Mouse (Mus musculus): ENCODE data around the gene Rps16. TPM values are rescaled to one million over a fixed set of nuclear protein-coding genes. Genes with fewer than 3 reads are reported as not detected.
"Not testable (repeated sequence)": the region's sequence is repeated elsewhere in the genome, so short reads cannot be mapped to it uniquely, and the experiment has no call there.

The Rps16 gene
- polyA plus RNA-seq, 1 experiment: 6,019 TPM

DNA sequence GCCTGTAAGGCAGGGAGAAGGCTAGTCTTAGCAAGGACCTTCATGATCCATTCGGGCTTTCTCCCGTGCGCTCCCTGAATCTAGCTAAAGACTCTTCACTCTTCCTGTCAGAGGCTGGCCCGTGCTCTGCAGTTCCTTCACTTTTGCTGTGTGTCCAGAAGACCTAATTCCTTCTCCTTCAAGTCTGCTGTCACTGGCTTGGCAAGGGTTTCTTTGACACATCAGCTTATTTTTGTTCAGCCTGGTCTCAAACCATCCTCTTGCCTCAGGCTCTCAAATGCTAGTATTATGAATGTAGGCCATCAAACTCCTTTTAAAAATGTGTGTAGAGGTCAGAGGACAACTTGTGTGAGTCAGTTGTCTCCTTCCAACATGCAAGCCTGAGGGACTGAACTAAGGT lies 33.2 kb downstream of the Rps16 start:
- no peak for TF ChIP-seq MAX (IDR thresholded peaks at IDR 0.05)
- TF ChIP-seq CTCF (IDR thresholded peaks at IDR 0.05; ENCODE audit: control insufficient read depth, insufficient read depth, insufficient read length): no peak
- TF ChIP-seq USF1 (IDR thresholded peaks at IDR 0.05; ENCODE audit: low read depth): no peak
- TF ChIP-seq MYOG (IDR thresholded peaks at IDR 0.05; ENCODE audit: control insufficient read depth, extremely low read depth, insufficient read length): no peak
- no peak for TF ChIP-seq CEBPB (IDR thresholded peaks at IDR 0.05; ENCODE audit: low read depth)
- TF ChIP-seq FOSL1 (IDR thresholded peaks at IDR 0.05; ENCODE audit: insufficient read depth, low read length, poor library complexity, severe bottlenecking): no peak
- TF ChIP-seq MYOD1 (IDR thresholded peaks at IDR 0.05; ENCODE audit: control insufficient read depth, insufficient read length, low read depth): no peak
- peak overlapping the region; percentile 39 for H3ac ChIP-seq (ENCODE audit: control insufficient read depth, insufficient read length, low read depth)

DNA sequence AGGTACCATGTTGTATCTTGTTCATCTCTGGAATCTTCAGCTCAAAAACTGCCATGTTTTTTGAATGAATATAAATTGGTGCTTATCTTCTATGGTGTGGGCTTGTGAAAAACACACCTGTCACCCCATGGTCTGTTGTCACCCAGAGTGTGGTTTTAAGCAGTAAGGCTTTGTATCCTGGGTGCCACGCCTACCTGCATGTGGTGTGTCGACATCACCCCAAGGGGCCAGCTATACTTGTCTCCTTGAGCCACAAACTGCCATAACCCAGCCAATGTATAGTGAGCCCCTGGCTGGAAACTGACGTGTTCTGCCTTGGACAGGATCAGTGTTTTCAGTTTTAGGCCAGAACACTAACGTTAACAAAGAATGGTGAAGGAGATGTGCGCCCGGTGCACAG lies 33.7 kb downstream of the Rps16 start:
- Histone ChIP-seq H3K36me3 (ENCODE audit: control insufficient read depth, insufficient read depth) (peaks cover 17% of the 10 kb centered on the region), H3K27me3 (ENCODE audit: control insufficient read depth, insufficient read depth, insufficient read length) (no peaks in the 10 kb centered on the region), H3K4me3 (ENCODE audit: insufficient read depth, poor library complexity, severe bottlenecking) (no peak overlapping the region), H3ac (ENCODE audit: control insufficient read depth, insufficient read length, low read depth) (no peak overlapping the region), H3K79me3 (ENCODE audit: low read depth) (no peaks in the 10 kb centered on the region), H3K79me2 (ENCODE audit: control insufficient read depth, insufficient read depth) (no peaks in the 10 kb centered on the region)
- TF ChIP-seq CEBPB (IDR thresholded peaks at IDR 0.05; ENCODE audit: low read depth): no peak
- peak; percentile 8 for TF ChIP-seq MYOD1 (IDR thresholded peaks at IDR 0.05; ENCODE audit: control insufficient read depth, insufficient read length, low read depth)
- TF ChIP-seq CTCF (IDR thresholded peaks at IDR 0.05; ENCODE audit: control insufficient read depth, insufficient read depth, insufficient read length): no peak
- no peak for TF ChIP-seq MAX (IDR thresholded peaks at IDR 0.05)

More for the DNA sequence above, 33.2 kb downstream of the Rps16 start:
- Histone ChIP-seq H3K4me3 (ENCODE audit: insufficient read depth, poor library complexity, severe bottlenecking) (no peak overlapping the region), H3K27me3 (ENCODE audit: control insufficient read depth, insufficient read depth, insufficient read length) (no peaks in the 10 kb centered on the region), H3K79me3 (ENCODE audit: low read depth) (peaks cover 3% of the 10 kb centered on the region), H3K36me3 (ENCODE audit: control insufficient read depth, insufficient read depth) (peaks cover 12% of the 10 kb centered on the region), H3K79me2 (ENCODE audit: control insufficient read depth, insufficient read depth) (peaks cover 4% of the 10 kb centered on the region)

DNA sequence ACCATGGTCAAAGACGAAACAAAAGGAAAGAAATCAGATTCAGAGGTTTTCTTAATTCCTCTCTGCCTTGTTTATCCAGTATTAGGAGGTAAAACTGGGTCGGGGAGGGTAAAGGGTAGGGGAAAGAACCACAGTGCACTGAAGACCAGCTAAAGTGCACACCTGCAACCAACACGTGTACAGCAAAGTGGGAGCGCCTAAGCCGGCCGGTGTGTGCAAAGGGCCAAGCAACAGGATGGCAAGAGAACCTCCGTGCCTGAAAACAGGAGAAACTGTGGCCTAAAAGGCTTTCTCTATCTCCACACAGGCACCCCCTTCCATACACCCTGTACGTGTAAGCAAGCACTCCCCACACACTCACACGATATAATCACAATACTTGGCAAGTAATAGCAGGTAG lies 34.7 kb downstream of the Rps16 start:
- Histone ChIP-seq H3K27me3 (ENCODE audit: control insufficient read depth, insufficient read depth, insufficient read length) (no peaks in the 10 kb centered on the region), H3K4me3 (ENCODE audit: insufficient read depth, poor library complexity, severe bottlenecking) (no peak overlapping the region), H3ac (ENCODE audit: control insufficient read depth, insufficient read length, low read depth) (no peak overlapping the region), H3K79me3 (ENCODE audit: low read depth) (peaks cover 3% of the 10 kb centered on the region), H3K36me3 (ENCODE audit: control insufficient read depth, insufficient read depth) (peaks cover 26% of the 10 kb centered on the region), H3K79me2 (ENCODE audit: control insufficient read depth, insufficient read depth) (peaks cover 2% of the 10 kb centered on the region)
- TF ChIP-seq CEBPB (IDR thresholded peaks at IDR 0.05; ENCODE audit: low read depth): no peak
- TF ChIP-seq FOSL1 (IDR thresholded peaks at IDR 0.05; ENCODE audit: insufficient read depth, low read length, poor library complexity, severe bottlenecking): no peak
- no peak for TF ChIP-seq CTCF (IDR thresholded peaks at IDR 0.05; ENCODE audit: control insufficient read depth, insufficient read depth, insufficient read length)
- TF ChIP-seq MAX (IDR thresholded peaks at IDR 0.05): no peak
- TF ChIP-seq USF1 (IDR thresholded peaks at IDR 0.05; ENCODE audit: low read depth): no peak
- TF ChIP-seq MYOD1 (IDR thresholded peaks at IDR 0.05; ENCODE audit: control insufficient read depth, insufficient read length, low read depth): no peak

DNA sequence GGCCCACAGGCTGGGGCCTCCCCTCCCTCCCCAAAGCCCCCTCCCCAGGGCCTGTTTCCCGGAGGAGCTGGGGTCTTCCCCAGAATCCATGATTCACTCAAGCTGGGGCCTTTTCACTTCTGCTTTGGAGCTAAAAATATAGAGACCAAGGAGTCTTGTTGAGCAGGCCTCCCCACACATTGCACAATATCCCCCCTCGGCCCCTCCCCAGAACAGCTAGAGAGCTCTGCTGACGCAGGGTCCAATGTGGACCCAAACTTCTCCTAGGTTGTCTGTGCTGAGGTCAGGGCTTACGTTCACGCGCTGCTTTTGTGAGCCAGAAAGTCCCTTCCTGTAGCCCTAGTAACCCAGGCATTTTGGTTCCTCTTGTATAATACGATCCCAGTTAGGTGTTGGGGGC lies 35.6 kb downstream of the Rps16 start:
- Histone ChIP-seq H3K27me3 (ENCODE audit: control insufficient read depth, insufficient read depth, insufficient read length) (no peaks in the 10 kb centered on the region), H3ac (ENCODE audit: control insufficient read depth, insufficient read length, low read depth) (no peak overlapping the region), H3K79me3 (ENCODE audit: low read depth) (peaks cover 6% of the 10 kb centered on the region), H3K79me2 (ENCODE audit: control insufficient read depth, insufficient read depth) (peaks cover 10% of the 10 kb centered on the region), H3K36me3 (ENCODE audit: control insufficient read depth, insufficient read depth) (peaks cover 31% of the 10 kb centered on the region), H3K4me3 (ENCODE audit: insufficient read depth, poor library complexity, severe bottlenecking) (no peak overlapping the region)
- TF ChIP-seq MYOD1 (IDR thresholded peaks at IDR 0.05; ENCODE audit: control insufficient read depth, insufficient read length, low read depth): no peak
- TF ChIP-seq CTCF (IDR thresholded peaks at IDR 0.05; ENCODE audit: control insufficient read depth, insufficient read depth, insufficient read length): no peak

DNA sequence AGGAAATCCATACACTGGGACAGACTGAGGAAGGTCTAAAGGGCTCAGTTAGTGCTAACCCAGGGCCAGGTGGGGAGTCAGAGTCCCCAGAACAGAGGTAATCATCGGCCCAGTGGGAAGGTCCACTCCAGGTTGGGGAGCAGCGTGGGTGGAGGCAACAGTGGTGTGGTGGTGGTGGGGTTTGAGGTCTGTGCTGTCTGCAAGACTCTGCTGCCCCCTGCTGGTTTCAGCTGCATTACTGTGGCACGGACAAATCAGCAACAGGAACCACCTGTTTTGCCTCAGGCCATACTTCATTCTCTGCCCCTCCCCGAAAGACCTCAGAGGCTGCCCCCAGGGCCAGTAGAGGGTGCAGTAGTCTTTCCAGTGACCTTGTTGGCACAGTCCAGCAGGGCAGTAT lies 36.0 kb downstream of the Rps16 start:
- Histone ChIP-seq H3K36me3 (ENCODE audit: control insufficient read depth, insufficient read depth) (peaks cover 31% of the 10 kb centered on the region), H3K79me2 (ENCODE audit: control insufficient read depth, insufficient read depth) (peaks cover 15% of the 10 kb centered on the region), H3ac (ENCODE audit: control insufficient read depth, insufficient read length, low read depth) (no peak overlapping the region), H3K4me3 (ENCODE audit: insufficient read depth, poor library complexity, severe bottlenecking) (no peak overlapping the region), H3K79me3 (ENCODE audit: low read depth) (peaks cover 7% of the 10 kb centered on the region), H3K27me3 (ENCODE audit: control insufficient read depth, insufficient read depth, insufficient read length) (no peaks in the 10 kb centered on the region)
- TF ChIP-seq MYOD1 (IDR thresholded peaks at IDR 0.05; ENCODE audit: control insufficient read depth, insufficient read length, low read depth) (peak; percentile 53), CEBPB (IDR thresholded peaks at IDR 0.05; ENCODE audit: low read depth) (no peak), CTCF (IDR thresholded peaks at IDR 0.05; ENCODE audit: control insufficient read depth, insufficient read depth, insufficient read length) (peak; percentile 91)

DNA sequence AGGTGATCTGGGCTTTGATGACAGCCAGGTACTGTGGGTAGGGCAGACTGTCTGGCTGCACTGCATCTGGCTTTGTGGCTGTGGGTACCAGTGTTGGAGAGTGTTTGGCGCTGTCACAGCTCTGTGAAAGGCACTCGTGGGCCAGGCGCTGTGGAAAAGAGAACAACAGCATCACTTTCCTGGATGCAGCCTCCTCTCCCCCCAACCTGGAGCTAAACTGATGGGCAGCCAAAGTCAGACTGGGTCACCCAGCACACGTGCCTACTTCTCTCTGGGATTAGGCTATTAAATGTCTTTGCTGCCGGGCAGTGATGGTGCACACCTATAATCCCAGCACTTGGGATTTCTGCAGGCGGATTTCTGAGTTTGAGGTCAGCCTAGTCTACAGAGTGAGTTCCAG lies 36.4 kb downstream of the Rps16 start:
- peaks cover 31% of the 10 kb centered on the region for H3K36me3 ChIP-seq (ENCODE audit: control insufficient read depth, insufficient read depth)

DNA sequence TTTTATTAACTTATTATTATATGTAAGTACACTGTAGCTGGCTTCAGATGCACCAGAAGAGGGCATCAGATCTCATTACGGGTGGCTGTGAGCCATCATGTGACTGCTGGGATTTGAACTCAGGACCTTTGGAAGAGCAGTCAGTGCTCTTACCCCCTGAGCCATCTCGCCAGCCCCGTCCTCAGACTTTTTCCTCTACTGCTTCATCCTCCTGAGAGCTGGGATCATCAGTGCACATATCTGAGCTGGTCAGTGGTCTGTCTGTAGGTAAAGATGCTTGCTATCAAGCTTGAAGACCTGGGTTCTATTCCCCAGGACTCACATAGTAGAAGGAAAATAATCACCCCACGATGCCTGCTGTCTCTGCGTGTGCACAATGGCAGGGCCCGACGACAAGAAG lies 36.9 kb downstream of the Rps16 start:
- peaks cover 14% of the 10 kb centered on the region for H3K79me3 ChIP-seq (ENCODE audit: low read depth)
- not testable (repeated sequence) for H3ac ChIP-seq (ENCODE audit: control insufficient read depth, insufficient read length, low read depth); H3K4me3 ChIP-seq (ENCODE audit: insufficient read depth, poor library complexity, severe bottlenecking); H3K27me3 ChIP-seq (ENCODE audit: control insufficient read depth, insufficient read depth, insufficient read length)
- TF ChIP-seq USF1 (IDR thresholded peaks at IDR 0.05; ENCODE audit: low read depth): peak; percentile 23
- H3K36me3 ChIP-seq (ENCODE audit: control insufficient read depth, insufficient read depth): peaks cover 31% of the 10 kb centered on the region
- H3K79me2 ChIP-seq (ENCODE audit: control insufficient read depth, insufficient read depth): peaks cover 23% of the 10 kb centered on the region

More for the DNA sequence above, 36.4 kb downstream of the Rps16 start:
- H3K27me3 ChIP-seq (ENCODE audit: control insufficient read depth, insufficient read depth, insufficient read length); H3ac ChIP-seq (ENCODE audit: control insufficient read depth, insufficient read length, low read depth); H3K4me3 ChIP-seq (ENCODE audit: insufficient read depth, poor library complexity, severe bottlenecking): not testable (repeated sequence)
- Histone ChIP-seq H3K79me3 (ENCODE audit: low read depth) (peaks cover 11% of the 10 kb centered on the region), H3K79me2 (ENCODE audit: control insufficient read depth, insufficient read depth) (peaks cover 19% of the 10 kb centered on the region)
